ENCODE assay signal across 14 mouse cellular contexts in the genomic region with DNA sequence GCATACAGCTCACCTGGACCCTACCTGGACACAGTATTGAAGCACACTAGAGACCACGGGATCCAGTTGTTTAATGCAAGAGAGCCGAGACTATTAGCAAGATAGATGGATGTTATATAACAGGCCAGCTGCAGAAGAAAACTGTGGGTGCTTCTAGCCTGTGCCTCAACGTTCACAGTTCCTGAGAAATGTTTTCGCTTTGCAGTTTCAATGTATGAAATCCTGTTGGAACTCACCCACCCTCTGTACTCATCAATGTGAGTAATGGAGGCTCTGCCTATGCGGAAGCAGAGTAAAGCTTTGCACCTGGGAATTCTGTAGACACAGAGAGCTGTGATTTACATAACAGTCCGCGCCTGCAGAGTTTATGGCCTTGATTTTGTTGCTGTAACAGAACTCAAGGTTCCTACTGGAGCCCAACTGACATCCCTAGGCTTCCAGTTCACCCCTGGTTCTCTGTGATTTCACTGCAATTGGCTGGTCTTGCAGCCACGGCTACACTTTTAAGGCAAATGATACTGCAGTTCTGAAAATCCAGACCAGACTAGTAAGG.
DNase-seq lines count a peak whose midpoint lies in the region; ATAC-seq lines count a peak whose summit lies in the region.
"Had no signal": no experiment of that assay in that cellular context is flagged by ENCODE, and none has a peak within 500 bp of the region (broad histone marks: within the 10 kb centered on the region; RNA-seq: fewer than 3 reads in every experiment).

No protein-coding gene starts in this region.

- DNase-seq in adrenal gland, adult 2 months: peak; percentile 6
- DNase-seq in adrenal gland, adult 18-20 months (ENCODE audit: low spot score in 2 of 2): no peak
- peak; percentile 36 for DNase-seq in layer of hippocampus, adult 11-12 months (ENCODE audit: low spot score)
- DNase-seq in layer of hippocampus, adult 8-10 months (ENCODE audit: low spot score in 2 of 2): no peak
- peak; percentile 24 to 51 for DNase-seq in right cerebral cortex, adult 2 months (ENCODE audit: low spot score in 2 of 2)
- DNase-seq in right cerebral cortex, postnatal 4 days: no peak
- DNase-seq in telencephalon, adult 2 months (ENCODE audit: low read depth, low spot score): peak; percentile 67
- DNase-seq: cerebellum, postnatal 10 days; gastrocnemius, postnatal 25 days; lung, adult 2 months; lung, postnatal 4 days; thymus, postnatal 4 days had no signal

- ATAC-seq in inflammation-experienced regulatory T-cells, adult 6 months: no peak
- ATAC-seq: forebrain, embryonic 15.5 days had no signal

Comparison
In these comparisons a context has a peak if more than half of its experiments do, and no peak if none do; other contexts are left out.
1. DNase-seq: peak in adrenal gland, adult 2 months (single experiment), layer of hippocampus, adult 11-12 months (single experiment), right cerebral cortex, adult 2 months (2 of 2) and telencephalon, adult 2 months (single experiment); none in adrenal gland, adult 18-20 months (0 of 2), layer of hippocampus, adult 8-10 months (0 of 2) and right cerebral cortex, postnatal 4 days (single experiment).